Mouse (Mus musculus): ENCODE measurements at regions not wholly inside any gene's neighbourhood (a gene's known extent, or its start where the extent isn't known, plus 50 kb on each side); places are given as distances from the start of the nearest gene placed in this dataset.

GRCm38 (mm10) chr12:73408614-73409013, 122.0 kb downstream of the Slc38a6 start:
- in situ Hi-C loops (cut with MboI; ENCODE audit: low pct_unique_long_range_greater_than_20kb in 1 of 2, low sequenced_read_pairs in 2 of 2, unreplicated experiment in 1 of 2) = no loop called here

DNA sequence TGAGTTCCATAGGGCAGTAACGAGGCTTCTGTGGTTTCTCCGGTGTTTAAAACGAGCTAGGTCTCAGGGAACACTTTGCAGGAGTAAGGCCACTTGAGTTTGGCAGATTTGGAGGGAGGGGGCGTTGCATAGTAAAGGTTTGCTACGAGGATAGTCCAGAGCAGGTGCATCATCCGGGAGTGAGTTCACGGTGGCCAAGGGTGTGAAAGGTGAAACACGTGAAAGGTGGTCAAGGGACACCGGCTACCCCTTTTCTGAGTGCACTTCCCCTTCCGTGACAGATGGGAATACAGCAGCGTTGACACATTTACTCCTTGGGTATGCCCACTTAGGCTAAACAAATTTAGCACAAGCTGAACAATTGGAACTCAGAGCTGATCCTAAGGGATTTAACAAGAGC, 121.6 kb downstream of the Slc38a6 start:
- in situ Hi-C loops (cut with MboI; ENCODE audit: low pct_unique_long_range_greater_than_20kb in 1 of 2, low sequenced_read_pairs in 2 of 2, unreplicated experiment in 1 of 2) = no loop called here

DNA sequence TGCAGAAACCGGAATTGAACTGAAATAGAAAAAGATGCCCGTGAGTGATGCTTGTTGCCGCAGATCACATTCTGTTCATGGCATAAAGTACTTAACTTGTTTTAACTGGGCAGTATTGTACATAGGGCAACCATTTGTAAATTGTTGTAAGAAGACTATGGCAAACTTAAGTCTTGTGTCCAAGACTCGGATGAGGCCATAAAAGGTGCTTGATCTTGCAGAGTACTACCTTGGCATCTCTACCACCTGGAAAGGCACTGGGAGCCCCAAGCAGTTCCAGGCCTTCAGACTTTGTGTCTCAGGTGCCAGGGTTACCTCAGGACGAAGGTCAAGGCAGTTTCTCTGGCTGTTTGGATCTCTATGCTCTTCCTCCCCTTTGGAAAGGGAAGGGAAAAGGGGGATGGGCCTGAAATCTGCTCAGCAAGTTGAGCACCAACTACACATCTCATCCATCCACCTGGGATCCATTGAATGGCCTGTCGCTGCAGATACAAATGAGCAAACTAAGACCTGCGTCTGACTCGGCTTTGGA, 120.0 kb downstream of the Slc38a6 start:
- in situ Hi-C loops (cut with MboI; ENCODE audit: low pct_unique_long_range_greater_than_20kb in 1 of 2, low sequenced_read_pairs in 2 of 2, unreplicated experiment in 1 of 2) = no loop called here

GRCm38 (mm10) chr12:73405583-73405982, 119.0 kb downstream of the Slc38a6 start:
- in situ Hi-C loops (cut with MboI; ENCODE audit: low pct_unique_long_range_greater_than_20kb in 1 of 2, low sequenced_read_pairs in 2 of 2, unreplicated experiment in 1 of 2) = no loop called here

GRCm38 (mm10) chr12:73405106-73405505, 118.5 kb downstream of the Slc38a6 start:
- in situ Hi-C loops (cut with MboI; ENCODE audit: low pct_unique_long_range_greater_than_20kb in 1 of 2, low sequenced_read_pairs in 2 of 2, unreplicated experiment in 1 of 2) = no loop called here

DNA sequence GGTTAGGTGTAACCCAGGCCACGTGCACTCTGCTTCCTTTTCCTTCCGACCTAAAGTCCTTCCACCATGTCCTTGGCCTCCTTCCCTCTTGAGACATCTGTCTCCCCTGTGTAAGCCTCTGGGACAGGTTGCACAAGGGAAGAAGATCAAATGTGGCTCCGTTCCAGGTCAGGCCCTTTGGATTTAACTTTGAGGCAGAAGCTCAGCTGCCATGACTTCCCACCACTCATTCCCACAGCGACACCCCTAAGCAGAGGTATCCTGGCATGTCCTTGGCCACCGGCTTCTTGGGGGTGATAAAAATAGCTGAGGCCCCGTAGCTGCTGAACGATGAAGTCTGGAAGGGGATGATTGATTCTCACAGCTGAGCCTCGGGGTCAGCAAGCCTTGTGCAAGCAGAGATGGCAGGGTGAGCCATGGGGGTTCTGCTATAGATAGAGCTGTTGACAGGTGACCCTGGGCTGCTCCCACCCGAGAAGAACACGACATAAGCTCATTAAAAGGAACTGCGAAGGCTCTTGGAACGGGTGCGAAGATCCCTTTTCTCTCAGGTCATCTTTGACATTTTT, 117.4 kb downstream of the Slc38a6 start:
- in situ Hi-C loops (cut with MboI; ENCODE audit: low pct_unique_long_range_greater_than_20kb in 1 of 2, low sequenced_read_pairs in 2 of 2, unreplicated experiment in 1 of 2) = no loop called here
